Mouse (Mus musculus) kidney, embryonic 15.5 days (tissue): ENCODE data around the gene Brpf1. TPM values are rescaled to one million over a fixed set of nuclear protein-coding genes. Genes with fewer than 3 reads are reported as not detected.

Experiments
- ATAC-seq: fragments of 200-750 bp; cut with Nextera tagmentation; replicated peaks from 2 replicates; pipeline ENCODE4 v1.8.0; 2017; ENCODE audit warnings: moderate TSS enrichment; ENCODE audit not compliant: low FRiP score
- H3K27ac ChIP-seq: fragments of 300-500 bp; sonication (generic); 2 replicates; pipeline ENCODE4 v1.5.1; 2015; ENCODE audit warnings: mild to moderate bottlenecking, inconsistent platforms
- H3K27me3 ChIP-seq: fragments of 300-500 bp; sonication (generic); 2 replicates; pipeline ENCODE4 v1.6.1; 2015; ENCODE audit warnings: inconsistent platforms
- H3K36me3 ChIP-seq: fragments of 300-500 bp; sonication (generic); 2 replicates; pipeline ENCODE4 v1.6.1; 2015; ENCODE audit warnings: inconsistent platforms
- H3K4me1 ChIP-seq: fragments of 300-500 bp; sonication (generic); 2 replicates; pipeline ENCODE4 v1.6.1; 2015; ENCODE audit warnings: inconsistent platforms
- H3K4me2 ChIP-seq: fragments of 300-500 bp; sonication (generic); 2 replicates; pipeline ENCODE4 v1.6.1; 2015; ENCODE audit warnings: moderate library complexity, mild to moderate bottlenecking, inconsistent platforms
- H3K4me3 ChIP-seq: fragments of 300-500 bp; sonication (generic); replicated peaks from 2 replicates; pipeline ENCODE4 v1.5.1; 2015; ENCODE audit warnings: mild to moderate bottlenecking, inconsistent platforms
- H3K9ac ChIP-seq: fragments of 300-500 bp; sonication (generic); 2 replicates; pipeline ENCODE4 v1.6.1; 2015; ENCODE audit warnings: mild to moderate bottlenecking, inconsistent platforms
- H3K9me3 ChIP-seq: fragments of 300-500 bp; sonication (generic); replicated peaks from 2 replicates; pipeline ENCODE4 v1.6.1; 2016; ENCODE audit warnings: inconsistent platforms
- WGBS: fragments of 180-500 bp; shearing (Covaris S2); methylation state at CpG from one replicate; pipeline ENCODE4 v1.1.7; 2015; ENCODE audit warnings: mixed read lengths; 5-methylcytosine and 5-hydroxymethylcytosine counted together
- polyA plus RNA-seq: library from polyadenylated mRNA; unstranded; fragments of >200 nt; fragmentation: Nextera tagmentation; extraction: Ambion mirVana; gene quantifications from 2 replicates; pipeline ENCODE4 v1.2.1, GENCODE M21; 2015

Brpf1 gene
- polyA plus RNA-seq = 19.2 and 20.4 TPM in 2 replicates

DNA sequence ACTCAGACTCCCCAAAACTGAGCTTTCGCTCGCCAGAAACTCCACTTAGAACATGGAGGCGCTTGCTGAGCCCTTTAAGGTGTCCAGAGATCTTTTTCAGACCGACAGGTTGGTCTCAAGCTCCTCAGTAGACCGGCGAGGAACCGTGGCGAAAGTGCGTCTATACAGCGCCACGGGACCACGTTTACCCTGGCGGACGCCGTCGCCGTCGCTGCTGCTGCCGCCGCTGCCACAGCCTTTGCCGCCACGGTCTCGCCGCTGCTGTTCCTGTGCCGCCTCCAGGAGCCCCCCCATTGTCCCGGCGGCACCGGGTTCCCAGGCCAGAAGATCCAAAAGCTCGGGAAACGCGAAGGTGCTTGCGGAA is at the start of gene Brpf1:
Gene Brpf1, plus strand, starts transcription at position 152 of the 364 bp plus-strand sequence.
- Histone ChIP-seq H3K27me3 (no peaks in the 10 kb centered on the region), H3K9me3 (no peaks in the 10 kb centered on the region), H3K4me3 (peak within 1 kb of the TSS; percentile 99), H3K4me1 (peaks cover 29% of the 10 kb centered on the region), H3K4me2 (peak within 1 kb of the TSS; percentile 96), H3K36me3 (peaks cover 23% of the 10 kb centered on the region), H3K27ac (peak within 1 kb of the TSS; percentile 99), H3K9ac (peak within 1 kb of the TSS; percentile 99)
- ATAC-seq = peak; percentile 48
- WGBS = under 1% methylated on average over 32 of the region's 32 CpGs

DNA sequence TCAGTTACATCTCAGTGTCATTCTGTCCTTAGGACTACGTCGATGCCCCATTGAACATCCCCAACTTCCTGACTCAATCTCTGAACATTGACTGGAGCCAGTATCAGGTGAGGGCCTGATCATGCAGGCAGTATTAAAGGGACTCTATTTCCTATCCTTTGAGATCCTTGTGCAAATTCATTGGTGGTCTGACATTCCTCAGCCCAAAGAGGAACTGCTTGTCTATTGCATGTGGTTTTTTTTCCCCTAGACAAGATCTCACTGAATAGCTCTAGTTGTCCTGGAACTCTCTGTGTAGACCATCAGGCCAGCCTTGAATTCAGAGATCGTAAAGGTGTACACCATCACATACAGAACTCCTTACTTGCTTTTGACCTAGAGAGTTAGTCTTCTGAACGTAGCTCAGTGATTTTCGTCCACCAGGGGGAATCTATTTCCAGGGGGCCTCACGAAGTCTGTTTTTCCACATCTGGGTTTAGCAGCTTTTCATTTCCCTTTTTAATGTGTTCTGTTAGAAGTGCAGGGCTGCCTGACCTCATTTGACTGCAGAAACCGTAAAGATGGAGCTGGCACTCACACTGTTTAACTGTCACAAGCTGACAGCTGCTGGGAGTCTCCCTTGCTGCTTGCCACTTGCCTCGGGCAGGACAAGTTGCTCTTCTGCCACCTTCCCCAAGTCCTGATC is 45.6 kb upstream of the Brpf1 start:
- Histone ChIP-seq H3K4me3 (no peak overlapping the region), H3K36me3 (peaks cover 96% of the 10 kb centered on the region)
- 80% methylated on average over 8 of the region's 8 CpGs for WGBS

DNA sequence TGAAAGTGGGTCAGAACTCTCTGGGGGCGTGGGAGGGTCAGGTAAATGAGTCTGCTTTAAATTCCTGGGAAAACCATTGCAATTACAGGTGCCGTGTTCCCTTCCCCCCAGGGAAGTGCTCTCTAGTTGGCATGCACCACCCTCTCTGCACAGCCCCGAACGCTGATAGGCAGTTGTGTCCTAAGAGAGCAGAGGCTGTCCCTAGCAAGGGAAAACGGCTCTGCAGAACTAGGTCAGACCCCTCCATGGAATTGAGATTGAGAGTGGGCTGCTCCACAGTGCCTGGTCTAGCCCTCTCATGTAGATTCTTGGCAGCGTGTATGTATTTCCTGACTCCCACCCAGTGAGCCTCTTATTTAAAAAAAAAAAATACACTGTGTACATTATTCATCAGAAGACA is 43.4 kb upstream of the Brpf1 start:
- H3K9me3 ChIP-seq = no peaks in the 10 kb centered on the region
- H3K27ac ChIP-seq = no peak overlapping the region
- H3K4me2 ChIP-seq = no peak overlapping the region
- no peaks in the 10 kb centered on the region for H3K4me1 ChIP-seq
- 85% methylated on average over 6 of the region's 6 CpGs for WGBS
- no peaks in the 10 kb centered on the region for H3K27me3 ChIP-seq
- H3K9ac ChIP-seq = no peak overlapping the region
- no peak overlapping the region for H3K4me3 ChIP-seq
- ATAC-seq = no peak
- peaks cover 98% of the 10 kb centered on the region for H3K36me3 ChIP-seq

More for the DNA sequence above, 45.6 kb upstream of the Brpf1 start:
- no peak overlapping the region for H3K27ac ChIP-seq
- H3K9me3 ChIP-seq = no peaks in the 10 kb centered on the region
- no peaks in the 10 kb centered on the region for H3K4me1 ChIP-seq
- no peak overlapping the region for H3K9ac ChIP-seq
- H3K27me3 ChIP-seq = no peaks in the 10 kb centered on the region
- H3K4me2 ChIP-seq = no peak overlapping the region
- ATAC-seq = no peak

GRCm38 (mm10) chr6:113264429-113264828 is 42.5 kb upstream of the Brpf1 start:
- ATAC-seq = no peak
- 93% methylated on average over 8 of the region's 8 CpGs for WGBS
- no peak overlapping the region for H3K9ac ChIP-seq
- H3K4me2 ChIP-seq = no peak overlapping the region
- H3K9me3 ChIP-seq = no peaks in the 10 kb centered on the region
- no peak overlapping the region for H3K4me3 ChIP-seq
- H3K4me1 ChIP-seq = no peaks in the 10 kb centered on the region
- peaks cover 98% of the 10 kb centered on the region for H3K36me3 ChIP-seq
- H3K27ac ChIP-seq = no peak overlapping the region
- no peaks in the 10 kb centered on the region for H3K27me3 ChIP-seq

GRCm38 (mm10) chr6:113266996-113267655 is 39.8 kb upstream of the Brpf1 start:
- no peak overlapping the region for H3K4me3 ChIP-seq
- no peaks in the 10 kb centered on the region for H3K27me3 ChIP-seq
- no peak overlapping the region for H3K4me2 ChIP-seq
- no peaks in the 10 kb centered on the region for H3K9me3 ChIP-seq
- peaks cover 98% of the 10 kb centered on the region for H3K36me3 ChIP-seq
- H3K4me1 ChIP-seq = no peaks in the 10 kb centered on the region
- no peak for ATAC-seq
- no peak overlapping the region for H3K27ac ChIP-seq
- 83% methylated on average over 7 of the region's 7 CpGs for WGBS
- no peak overlapping the region for H3K9ac ChIP-seq

DNA sequence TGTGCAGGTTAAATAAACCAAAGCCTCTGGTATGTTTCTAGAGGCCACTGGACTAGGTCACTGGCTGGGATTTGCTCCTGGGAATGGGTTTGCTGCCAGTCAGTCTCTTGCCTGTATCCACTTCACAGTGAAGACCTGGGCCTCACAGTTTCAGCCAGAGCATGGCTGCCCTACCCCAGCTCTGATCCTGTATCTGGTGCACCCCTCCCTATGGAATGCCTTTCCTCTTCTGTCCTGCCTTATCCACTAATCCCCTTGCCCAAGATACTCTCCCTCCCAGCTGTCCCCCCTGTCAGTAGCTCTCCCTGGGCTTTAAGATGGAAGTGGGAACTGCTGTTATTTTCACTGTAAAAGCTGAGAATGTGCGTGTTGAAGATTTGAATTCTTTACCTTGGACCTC is 38.9 kb upstream of the Brpf1 start:
- Histone ChIP-seq H3K9me3 (no peaks in the 10 kb centered on the region), H3K27ac (no peak overlapping the region), H3K27me3 (no peaks in the 10 kb centered on the region), H3K4me1 (no peaks in the 10 kb centered on the region), H3K9ac (no peak overlapping the region), H3K4me3 (no peak overlapping the region), H3K4me2 (no peak overlapping the region), H3K36me3 (peaks cover 95% of the 10 kb centered on the region)
- ATAC-seq = no peak
- WGBS = 92% methylated on average over 1 of the region's 1 CpGs

- ATAC-seq = no peak
- no peaks in the 10 kb centered on the region for H3K27me3 ChIP-seq
- H3K27ac ChIP-seq = no peak overlapping the region
- no peak overlapping the region for H3K4me3 ChIP-seq
- 86% methylated on average over 3 of the region's 3 CpGs for WGBS
- no peaks in the 10 kb centered on the region for H3K9me3 ChIP-seq
- H3K36me3 ChIP-seq = peaks cover 84% of the 10 kb centered on the region
- H3K4me1 ChIP-seq = no peaks in the 10 kb centered on the region
- no peak overlapping the region for H3K9ac ChIP-seq
- no peak overlapping the region for H3K4me2 ChIP-seq
Observed at GRCm38 (mm10) chr6:113272365-113272764, 34.6 kb upstream of the Brpf1 start.

GRCm38 (mm10) chr6:113276846-113277245 is 30.1 kb upstream of the Brpf1 start:
- no peaks in the 10 kb centered on the region for H3K9me3 ChIP-seq
- 65% methylated on average over 4 of the region's 4 CpGs for WGBS
- peaks cover 44% of the 10 kb centered on the region for H3K36me3 ChIP-seq
- H3K9ac ChIP-seq = no peak overlapping the region
- ATAC-seq = no peak
- H3K27me3 ChIP-seq = peaks cover 3% of the 10 kb centered on the region; the same call in 1 of the 2 replicates
- no peak overlapping the region for H3K27ac ChIP-seq
- no peaks in the 10 kb centered on the region for H3K4me1 ChIP-seq
- no peak overlapping the region for H3K4me3 ChIP-seq
- H3K4me2 ChIP-seq = no peak overlapping the region

- Histone ChIP-seq H3K9ac (no peak overlapping the region), H3K4me2 (peak overlapping the region; percentile 50; the same call in 1 of the 2 replicates), H3K27ac (no peak overlapping the region), H3K4me1 (peaks cover 16% of the 10 kb centered on the region), H3K27me3 (peaks cover 37% of the 10 kb centered on the region), H3K36me3 (peaks cover 8% of the 10 kb centered on the region), H3K4me3 (no peak overlapping the region), H3K9me3 (no peaks in the 10 kb centered on the region)
- 66% methylated on average over 6 of the region's 6 CpGs for WGBS
- ATAC-seq = no peak
Observed at GRCm38 (mm10) chr6:113281676-113282075, 25.3 kb upstream of the Brpf1 start.

GRCm38 (mm10) chr6:113282101-113282802 is 24.7 kb upstream of the Brpf1 start, which contains the start of gene Cpne9:
Cpne9 (plus strand) TSS chr6:113282307.
- peak; percentile 86 for ATAC-seq
- H3K4me3 ChIP-seq = peak within 1 kb of the TSS; percentile 22
- peaks cover 5% of the 10 kb centered on the region; the same call in 1 of the 2 replicates for H3K36me3 ChIP-seq
- no peak within 1 kb of the TSS for H3K27ac ChIP-seq
- H3K9ac ChIP-seq = no peak within 1 kb of the TSS
- H3K9me3 ChIP-seq = no peaks in the 10 kb centered on the region
- H3K4me1 ChIP-seq = peaks cover 16% of the 10 kb centered on the region
- H3K27me3 ChIP-seq = peaks cover 37% of the 10 kb centered on the region
- peak within 1 kb of the TSS; percentile 50 for H3K4me2 ChIP-seq
- 2% methylated on average over 37 of the region's 37 CpGs for WGBS

DNA sequence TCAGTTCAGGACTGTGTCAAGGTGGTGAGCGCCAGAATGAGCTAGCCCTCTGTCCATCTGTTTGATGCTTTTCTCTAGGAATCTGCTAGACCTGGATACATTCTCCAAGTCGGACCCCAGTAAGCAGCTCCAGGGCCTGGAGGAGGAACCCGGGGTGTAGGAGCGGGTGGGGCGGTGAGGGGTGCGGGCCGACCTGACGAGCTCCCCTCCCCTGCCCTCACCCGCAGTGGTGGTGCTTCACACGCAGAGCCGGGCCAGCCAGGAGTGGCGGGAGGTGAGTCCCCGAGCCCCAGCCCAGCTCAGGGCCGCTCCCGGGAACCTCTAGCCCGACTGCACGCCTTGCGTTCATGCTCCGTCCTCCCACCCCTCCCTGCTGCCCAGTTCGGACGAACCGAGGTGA is 24.0 kb upstream of the Brpf1 start:
- no peak; the same call in 1 of the 2 replicates for ATAC-seq
- Histone ChIP-seq H3K9me3 (no peaks in the 10 kb centered on the region), H3K4me1 (peaks cover 16% of the 10 kb centered on the region), H3K9ac (no peak overlapping the region), H3K36me3 (peaks cover 5% of the 10 kb centered on the region; the same call in 1 of the 2 replicates), H3K27ac (no peak overlapping the region), H3K4me2 (peak overlapping the region; percentile 50), H3K27me3 (peaks cover 37% of the 10 kb centered on the region), H3K4me3 (peak overlapping the region; percentile 22)
- 2% methylated on average over 22 of the region's 22 CpGs for WGBS

- ATAC-seq = peak; percentile 42; the same call in 1 of the 2 replicates
- 7% methylated on average over 6 of the region's 6 CpGs for WGBS
Observed at GRCm38 (mm10) chr6:113283500-113283899, 23.4 kb upstream of the Brpf1 start.

More at GRCm38 (mm10) chr6:113283500-113283899, 23.4 kb upstream of the Brpf1 start:
- H3K4me3 ChIP-seq = peak overlapping the region; percentile 22
- peak overlapping the region; percentile 50 for H3K4me2 ChIP-seq
- H3K4me1 ChIP-seq = peaks cover 16% of the 10 kb centered on the region
- no peak overlapping the region for H3K9ac ChIP-seq
- H3K36me3 ChIP-seq = peaks cover 5% of the 10 kb centered on the region; the same call in 1 of the 2 replicates
- no peaks in the 10 kb centered on the region for H3K9me3 ChIP-seq
- peaks cover 37% of the 10 kb centered on the region for H3K27me3 ChIP-seq
- H3K27ac ChIP-seq = no peak overlapping the region
